Mouse (Mus musculus) kidney, adult 2 months (tissue): ENCODE measurements around the gene Fdx1. TPM values are rescaled to one million over a fixed set of nuclear protein-coding genes. Genes with fewer than 3 reads are reported as not detected.

Experiments used
- DNase-seq: peaks from one replicate; pipeline ENCODE4 v3.0.0; 2021
- H3K27ac ChIP-seq: fragments of 200-500 bp; 2 replicates; pipeline ENCODE4 v1.5.1; 2012; ENCODE audit warnings: low read depth, low read length, control low read depth, inconsistent platforms; ENCODE audit not compliant: insufficient read depth
- H3K27me3 ChIP-seq: fragments of 200-500 bp; replicated peaks from 2 replicates; pipeline ENCODE4 v1.6.1; 2012; ENCODE audit warnings: mild to moderate bottlenecking, moderate library complexity, low read length, inconsistent platforms; ENCODE audit not compliant: control insufficient read depth, insufficient read depth
- H3K36me3 ChIP-seq: fragments of 200-500 bp; 2 replicates; pipeline ENCODE4 v1.6.1; 2012; ENCODE audit warnings: mild to moderate bottlenecking, moderate library complexity, low read length, inconsistent platforms; ENCODE audit not compliant: control insufficient read depth, insufficient read depth
- H3K4me1 ChIP-seq: fragments of 200-500 bp; 2 replicates; pipeline ENCODE4 v1.6.1; 2011; ENCODE audit warnings: low read length; ENCODE audit not compliant: control insufficient read depth, insufficient read depth
- H3K4me3 ChIP-seq: fragments of 200-500 bp; 2 replicates; pipeline ENCODE4 v1.5.1; 2011; ENCODE audit warnings: mild to moderate bottlenecking, low read depth, low read length, control low read depth; ENCODE audit not compliant: insufficient read depth
- CTCF ChIP-seq: fragments of 200-500 bp; conservative IDR thresholded peaks from 2 replicates; pipeline ENCODE4 v1.5.1; 2011; ENCODE audit warnings: low read depth, mild to moderate bottlenecking, control low read depth, low read length, moderate library complexity, mixed read lengths; ENCODE audit not compliant: insufficient read depth, insufficient read length
- POLR2A ChIP-seq: fragments of 200-500 bp; IDR thresholded peaks from one replicate; pipeline ENCODE4 v1.6.1; 2011; ENCODE audit warnings: low read depth, low read length, control low read depth
- WGBS: fragments of 180-500 bp; shearing (Covaris S2); methylation state at CpG from one replicate; pipeline ENCODE4 v1.1.7; 2018; 5-methylcytosine and 5-hydroxymethylcytosine counted together
- polyA plus RNA-seq: library from polyadenylated mRNA; depleted of rRNA; stranded (reverse); fragments of >200 nt; gene quantifications from 2 replicates; pipeline ENCODE4 v1.2.3, GENCODE M21; 2012

The Fdx1 gene
- polyA plus RNA-seq, 1 experiment, result 156 TPM

DNA sequence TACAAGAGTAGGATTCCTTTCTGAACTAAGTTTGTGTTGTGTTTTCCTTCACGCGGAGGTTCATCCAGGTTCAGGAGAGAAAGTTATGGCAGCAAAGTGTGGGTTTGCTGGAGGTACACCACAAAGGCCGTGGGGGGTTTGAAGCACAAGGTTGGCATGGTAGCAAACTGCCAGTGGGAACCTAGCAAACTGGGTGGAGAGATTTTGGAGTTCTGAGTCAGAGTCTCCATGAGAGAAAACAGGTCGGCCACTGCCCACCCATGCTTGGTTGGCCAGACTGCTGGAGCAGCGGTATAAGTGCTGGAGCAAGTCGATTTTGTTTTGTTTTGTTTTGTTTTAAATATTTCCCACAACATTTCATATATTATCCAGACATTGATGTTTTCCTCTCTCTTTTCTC, 15.9 kb upstream of the Fdx1 start:
- Histone ChIP-seq H3K4me3 (no peak overlapping the region), H3K4me1 (peaks cover 2% of the 10 kb centered on the region; the same call in 1 of the 2 replicates), H3K36me3 (no peaks in the 10 kb centered on the region), H3K27me3 (no peaks in the 10 kb centered on the region), H3K27ac (no peak overlapping the region)
- DNase-seq, result no peak
- WGBS, result 90% methylated on average over 6 of the region's 6 CpGs
- TF ChIP-seq POLR2A (no peak), CTCF (no peak)

DNA sequence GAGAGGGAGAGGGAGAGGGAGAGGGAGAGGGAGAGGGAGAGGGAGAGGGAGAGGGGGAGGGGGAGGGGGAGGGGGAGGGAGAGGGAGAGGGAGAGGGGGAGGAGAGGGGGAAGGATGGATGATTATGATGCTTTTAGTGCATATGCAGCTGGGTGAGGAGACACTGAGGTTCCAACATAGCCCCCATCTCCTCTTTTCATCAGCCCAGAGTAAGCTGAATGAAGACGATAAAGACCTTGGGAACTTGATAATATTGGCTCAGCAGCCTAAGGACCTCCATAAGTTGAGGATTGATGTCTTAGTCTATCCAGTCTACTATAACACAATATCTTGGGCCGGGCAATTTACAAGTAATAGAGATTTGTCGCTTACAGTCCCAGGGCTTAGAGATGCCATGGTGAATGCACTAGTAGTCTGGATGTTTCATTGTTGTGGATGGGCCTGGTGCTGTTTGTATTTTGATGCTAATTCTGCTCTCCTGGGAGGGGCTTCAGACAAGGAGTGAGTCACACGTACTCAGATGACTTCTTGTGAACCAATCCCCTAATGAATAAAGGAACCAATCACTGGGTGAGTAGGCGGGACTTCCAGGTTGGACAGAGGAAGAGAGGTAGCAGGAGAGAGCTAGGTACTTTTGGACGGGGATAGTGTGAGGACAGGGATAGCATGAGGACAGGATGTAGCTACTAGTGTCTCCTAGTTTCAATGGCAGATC, 15.3 kb upstream of the Fdx1 start:
- Histone ChIP-seq H3K27me3 (no peaks in the 10 kb centered on the region), H3K27ac (no peak overlapping the region), H3K4me1 (peaks cover 2% of the 10 kb centered on the region; the same call in 1 of the 2 replicates), H3K36me3 (no peaks in the 10 kb centered on the region), H3K4me3 (no peak overlapping the region)
- TF ChIP-seq CTCF (no peak), POLR2A (no peak)
- WGBS, result 85% methylated on average over 6 of the region's 6 CpGs
- DNase-seq, result no peak

DNA sequence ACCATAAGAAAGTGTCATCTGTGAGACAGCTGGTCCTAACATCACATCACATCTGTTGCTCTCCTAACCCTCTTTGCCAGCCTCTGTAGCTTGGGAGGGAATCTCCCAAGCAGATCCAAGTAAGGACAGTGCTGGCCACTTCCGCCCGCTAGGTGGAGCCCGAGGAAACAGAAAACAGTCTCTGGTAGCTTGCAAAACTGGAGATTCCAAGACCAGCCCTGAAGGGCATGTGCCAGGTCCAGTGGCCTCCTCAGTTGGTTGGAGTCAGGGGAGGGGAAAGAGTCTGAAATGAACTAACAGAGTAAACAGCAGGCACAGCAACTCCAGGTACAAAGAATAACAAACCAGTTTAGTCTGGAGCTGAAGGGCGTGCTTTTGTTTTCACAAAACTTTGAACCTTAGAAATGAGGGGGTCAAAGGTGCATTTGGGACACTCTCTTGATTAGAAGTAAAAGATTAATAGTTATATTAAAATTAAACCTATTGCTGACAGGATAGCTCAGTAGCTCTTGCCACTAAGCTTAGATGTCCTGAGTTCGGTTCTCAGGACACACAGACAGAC, 14.2 kb upstream of the Fdx1 start:
- H3K36me3 ChIP-seq, result no peaks in the 10 kb centered on the region
- TF ChIP-seq POLR2A (no peak), CTCF (peak; percentile 89)
- H3K27me3 ChIP-seq, result no peaks in the 10 kb centered on the region
- peaks cover 2% of the 10 kb centered on the region; the same call in 1 of the 2 replicates for H3K4me1 ChIP-seq
- peak; percentile 96 for DNase-seq
- no peak overlapping the region for H3K4me3 ChIP-seq
- H3K27ac ChIP-seq, result peak overlapping the region; percentile 71
- WGBS, result 24% methylated on average over 5 of the region's 5 CpGs

DNA sequence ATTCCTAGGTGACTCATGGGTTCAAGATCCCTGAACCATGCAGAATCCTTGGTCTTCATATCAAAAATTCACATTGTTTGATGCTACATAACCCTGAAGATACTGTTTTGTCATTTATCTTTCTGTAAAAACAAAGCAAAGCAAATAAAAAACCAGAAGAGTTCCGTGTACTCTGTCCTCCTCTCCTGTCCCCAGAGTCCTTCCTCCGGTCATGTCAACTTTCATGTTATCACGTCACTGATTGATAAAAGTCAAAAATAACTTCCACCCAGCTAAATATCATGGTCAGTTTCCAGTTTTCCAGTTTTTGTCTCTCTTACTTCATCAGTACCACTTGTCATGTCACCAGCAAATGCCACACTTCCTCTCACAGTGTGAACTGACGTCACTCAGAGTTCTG, 11.5 kb upstream of the Fdx1 start:
- H3K27ac ChIP-seq, result no peak overlapping the region
- H3K4me3 ChIP-seq, result no peak overlapping the region
- DNase-seq, result no peak
- peaks cover 2% of the 10 kb centered on the region; the same call in 1 of the 2 replicates for H3K4me1 ChIP-seq
- no peaks in the 10 kb centered on the region for H3K36me3 ChIP-seq
- WGBS, result 82% methylated on average over 4 of the region's 4 CpGs
- TF ChIP-seq POLR2A, result no peak
- TF ChIP-seq CTCF, result no peak
- no peaks in the 10 kb centered on the region for H3K27me3 ChIP-seq

DNA sequence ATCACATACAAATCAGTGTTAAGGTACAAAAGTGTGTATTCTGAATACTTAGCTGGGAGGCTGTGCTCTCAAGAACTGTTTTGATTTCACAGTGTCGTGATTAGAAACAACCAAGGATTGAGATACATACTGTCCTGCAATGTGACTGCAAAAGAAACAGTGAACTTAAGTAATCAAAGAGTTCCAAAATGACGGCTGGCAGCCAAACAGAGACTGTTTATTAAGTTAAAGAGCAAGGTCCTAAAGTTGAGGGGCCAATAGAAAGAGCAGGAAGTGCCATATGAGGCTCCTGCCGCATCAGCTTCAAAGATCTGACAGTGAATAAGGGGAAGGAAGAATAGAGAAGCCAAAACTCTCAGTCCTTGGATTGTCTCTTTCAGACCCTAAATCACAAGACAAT, 10.5 kb upstream of the Fdx1 start:
- 50% methylated on average over 3 of the region's 3 CpGs for WGBS
- H3K36me3 ChIP-seq, result no peaks in the 10 kb centered on the region
- H3K27me3 ChIP-seq, result no peaks in the 10 kb centered on the region
- no peak overlapping the region for H3K4me3 ChIP-seq
- H3K4me1 ChIP-seq, result peaks cover 2% of the 10 kb centered on the region; the same call in 1 of the 2 replicates
- no peak overlapping the region for H3K27ac ChIP-seq
- TF ChIP-seq CTCF (no peak), POLR2A (no peak)
- DNase-seq, result no peak

DNA sequence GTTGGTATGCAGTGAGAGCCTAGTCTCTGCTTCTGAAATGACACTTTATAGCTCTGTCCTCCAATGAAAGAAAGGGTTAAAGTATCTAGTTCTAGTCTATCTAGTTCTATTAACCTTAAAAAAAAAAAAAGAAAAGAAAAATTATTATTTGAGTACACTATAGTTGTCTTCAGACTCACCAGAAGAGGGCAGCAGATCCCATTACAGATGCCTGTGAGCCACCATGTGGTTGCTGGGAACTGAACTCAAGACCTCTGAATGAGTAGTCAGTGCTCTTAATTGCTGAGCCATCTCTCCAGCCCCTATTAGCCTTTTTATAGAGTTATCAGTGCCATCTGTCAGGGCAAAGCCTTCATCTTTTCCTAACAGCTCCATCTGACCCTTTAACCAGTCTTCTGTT, 3.0 kb upstream of the Fdx1 start:
- H3K27me3 ChIP-seq, result no peaks in the 10 kb centered on the region
- TF ChIP-seq POLR2A (no peak), CTCF (0 out of 2 replicates have a peak, but pooled peaks have one; percentile 29)
- H3K4me1 ChIP-seq, result peaks cover 9% of the 10 kb centered on the region
- H3K4me3 ChIP-seq, result no peak overlapping the region
- no peak for DNase-seq
- no peak overlapping the region for H3K27ac ChIP-seq
- H3K36me3 ChIP-seq, result no peaks in the 10 kb centered on the region

DNA sequence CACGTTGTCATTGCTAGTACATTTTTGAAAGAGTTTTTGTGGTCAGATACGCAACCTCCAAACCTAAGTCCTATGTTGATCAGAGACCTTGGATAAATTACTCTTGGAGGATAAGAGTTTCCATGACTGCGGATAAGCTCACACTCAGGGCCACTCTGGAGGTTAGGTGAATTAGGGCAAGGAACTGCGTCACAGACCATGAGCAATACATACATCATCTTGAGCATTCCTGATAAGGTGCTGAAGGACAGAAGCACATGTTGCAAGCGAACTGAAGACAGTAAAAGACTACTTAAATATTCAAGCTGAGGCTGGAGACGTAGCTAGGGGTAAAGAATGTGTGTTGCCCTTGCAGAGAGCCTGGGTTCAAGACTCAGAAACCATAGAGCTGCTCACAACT, 754 bp upstream of the Fdx1 start:
- no peaks in the 10 kb centered on the region for H3K27me3 ChIP-seq
- no peak for DNase-seq
- TF ChIP-seq POLR2A (no peak), CTCF (no peak)
- H3K4me3 ChIP-seq, result no peak overlapping the region
- H3K4me1 ChIP-seq, result peaks cover 18% of the 10 kb centered on the region
- no peaks in the 10 kb centered on the region for H3K36me3 ChIP-seq
- 59% methylated on average over 6 of the region's 6 CpGs for WGBS
- peak overlapping the region; percentile 57 for H3K27ac ChIP-seq
